Mouse (Mus musculus) intestine, postnatal 0 days (tissue): ENCODE data around the gene Tysnd1. TPM values are rescaled to one million over a fixed set of nuclear protein-coding genes. Genes with fewer than 3 reads are reported as not detected.

Source experiments
- ATAC-seq: fragments of 200-750 bp; cut with Nextera tagmentation; 2 replicates; pipeline ENCODE4 v1.8.0; 2017; ENCODE audit warnings: mild to moderate bottlenecking, moderate TSS enrichment, moderate library complexity
- H3K27ac ChIP-seq: fragments of 300-500 bp; sonication (generic); 2 replicates; pipeline ENCODE4 v1.5.1; 2014; ENCODE audit warnings: mild to moderate bottlenecking, low read depth, low read length, moderate library complexity
- H3K27me3 ChIP-seq: fragments of 300-500 bp; sonication (generic); replicated peaks from 2 replicates; pipeline ENCODE4 v1.6.1; 2014; ENCODE audit warnings: low read length, mixed read lengths; ENCODE audit not compliant: control insufficient read depth, insufficient read depth
- H3K36me3 ChIP-seq: fragments of 300-500 bp; sonication (generic); 2 replicates; pipeline ENCODE4 v1.6.1; 2014; ENCODE audit warnings: mild to moderate bottlenecking, moderate library complexity; ENCODE audit not compliant: control insufficient read depth, insufficient read depth
- H3K4me1 ChIP-seq: fragments of 300-500 bp; sonication (generic); replicated peaks from 2 replicates; pipeline ENCODE4 v1.6.1; 2014; ENCODE audit warnings: antibody characterized with exemption, low read length, mixed read lengths; ENCODE audit not compliant: control insufficient read depth, insufficient read depth
- H3K4me2 ChIP-seq: fragments of 300-500 bp; sonication (generic); replicated peaks from 2 replicates; pipeline ENCODE4 v1.6.1; 2014; ENCODE audit warnings: low read depth, mild to moderate bottlenecking, moderate library complexity
- H3K4me3 ChIP-seq: fragments of 300-500 bp; sonication (generic); 2 replicates; pipeline ENCODE4 v1.5.1; 2014; ENCODE audit warnings: low read depth, low read length
- H3K9ac ChIP-seq: fragments of 300-500 bp; sonication (generic); 2 replicates; pipeline ENCODE4 v1.6.1; 2014; ENCODE audit warnings: mild to moderate bottlenecking, low read depth, low read length
- H3K9me3 ChIP-seq: fragments of 300-500 bp; sonication (generic); 2 replicates; pipeline ENCODE4 v1.6.1; 2016; ENCODE audit warnings: mixed run types; ENCODE audit not compliant: control insufficient read depth
- CTCF ChIP-seq: sonication (generic); IDR thresholded peaks from 2 replicates; pipeline ENCODE4 v1.5.1; 2016; ENCODE audit warnings: low read depth, mild to moderate bottlenecking, control low read depth, antibody characterized with exemption, moderate library complexity
- WGBS: fragments of 180-500 bp; shearing (Covaris S2); extraction: QIAGEN DNeasy Blood & Tissue Kit; methylation state at CpG from one replicate; pipeline ENCODE4 v1.1.7; 2014; 5-methylcytosine and 5-hydroxymethylcytosine counted together
- polyA plus RNA-seq: library from polyadenylated mRNA; unstranded; fragments of >200 nt; fragmentation: Nextera tagmentation; extraction: Ambion mirVana; gene quantifications from 2 replicates; pipeline ENCODE4 v1.2.1, GENCODE M21; 2015

Gene Tysnd1
- polyA plus RNA-seq, 1 experiment from 2014 or later = 22.2 TPM

DNA sequence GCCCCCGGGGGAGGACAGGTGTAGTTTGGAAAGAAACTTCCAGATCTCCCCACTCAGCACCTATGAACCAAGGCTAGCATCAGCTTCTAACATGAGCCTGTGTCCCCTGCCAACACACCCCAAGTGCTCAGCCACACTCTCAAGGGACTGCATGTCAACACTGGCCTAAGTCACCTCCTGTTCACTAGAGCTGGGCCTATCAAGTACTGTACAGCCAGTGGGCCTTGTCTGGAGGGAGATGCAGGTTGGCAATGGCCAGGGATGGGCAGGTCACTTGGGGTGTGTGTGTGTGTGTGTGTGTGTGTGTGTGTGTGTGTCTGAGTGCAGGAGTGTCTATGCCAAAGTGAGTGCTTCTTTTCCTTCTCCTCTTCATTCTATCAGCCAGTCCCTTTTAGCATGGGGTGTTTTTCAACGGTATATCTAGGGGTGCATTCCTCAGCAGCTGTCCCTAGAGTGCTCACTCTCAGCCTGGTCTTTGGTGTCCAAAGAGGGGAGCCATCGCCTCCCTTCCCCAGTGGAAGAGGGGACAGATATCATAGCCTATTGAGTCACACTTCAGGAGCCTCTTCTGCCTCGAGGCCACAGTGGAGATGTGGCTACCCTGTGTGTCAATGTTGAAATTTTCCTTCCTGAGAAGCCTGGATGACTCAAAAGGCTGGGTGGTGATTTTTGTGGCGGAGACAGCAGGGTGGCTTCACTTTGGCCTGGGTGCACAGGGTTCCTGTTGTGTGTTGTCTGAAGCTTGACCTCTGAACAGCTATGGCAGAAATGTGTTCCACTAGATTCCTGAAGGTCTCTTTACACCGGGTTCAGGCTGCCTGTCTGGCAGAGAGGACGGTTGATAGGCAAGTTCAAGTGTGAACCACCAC, 20.9 kb downstream of the Tysnd1 start:
- Histone ChIP-seq H3K27ac (no peak overlapping the region), H3K4me3 (peak overlapping the region; percentile 68), H3K9me3 (no peaks in the 10 kb centered on the region), H3K27me3 (no peaks in the 10 kb centered on the region), H3K4me1 (peaks cover 6% of the 10 kb centered on the region; the same call in 1 of the 2 replicates), H3K9ac (no peak overlapping the region), H3K36me3 (no peaks in the 10 kb centered on the region), H3K4me2 (peak overlapping the region; percentile 88)
- no peak for TF ChIP-seq CTCF
- no peak for ATAC-seq
- 70% methylated on average over 7 of the region's 7 CpGs for WGBS

DNA sequence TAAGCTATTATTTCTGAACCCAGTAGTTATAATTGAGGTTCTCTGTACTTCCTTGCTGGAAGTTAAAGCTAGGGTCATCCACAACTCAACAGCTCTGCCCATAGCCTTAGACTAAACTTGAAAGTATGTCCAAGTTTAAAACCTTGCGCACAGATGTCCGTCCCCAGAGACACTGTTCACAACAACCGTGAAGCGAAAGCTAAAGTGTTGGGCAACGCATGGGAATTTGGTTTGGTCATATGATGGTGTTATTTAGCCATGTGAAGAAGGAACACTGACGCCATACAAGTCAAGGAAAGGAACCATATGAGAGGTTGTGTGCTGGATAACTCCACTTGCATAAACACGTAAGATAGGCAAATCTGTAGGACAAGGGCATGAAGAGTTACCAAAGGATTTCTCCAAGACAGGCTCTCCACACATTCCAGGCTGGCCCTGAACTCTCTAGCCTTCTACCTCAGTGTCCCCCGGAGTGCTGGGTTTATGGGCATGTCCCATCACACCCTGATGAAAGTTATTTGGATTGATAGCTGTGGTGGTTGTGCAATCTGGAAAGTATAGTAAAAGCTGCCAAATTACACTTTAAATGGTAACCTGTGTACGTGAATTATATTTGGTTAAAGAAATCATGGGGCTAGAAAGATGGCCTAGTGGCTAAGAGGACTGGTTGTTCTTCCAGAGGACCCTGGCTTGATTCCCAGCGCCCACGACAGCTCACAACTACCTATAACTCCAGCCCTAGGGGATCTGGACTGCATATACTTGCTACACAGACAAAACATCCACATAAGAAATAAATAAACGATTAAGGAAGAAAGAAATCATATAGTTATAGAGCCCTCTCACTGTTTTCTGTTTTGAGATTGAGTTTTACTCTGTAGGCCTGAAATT, 22.3 kb downstream of the Tysnd1 start:
- no peaks in the 10 kb centered on the region for H3K36me3 ChIP-seq
- no peak overlapping the region for H3K4me3 ChIP-seq
- H3K4me2 ChIP-seq = no peak overlapping the region
- no peaks in the 10 kb centered on the region for H3K9me3 ChIP-seq
- WGBS = 89% methylated on average over 12 of the region's 12 CpGs
- H3K27me3 ChIP-seq = no peaks in the 10 kb centered on the region
- ATAC-seq = no peak
- peaks cover 6% of the 10 kb centered on the region; the same call in 1 of the 2 replicates for H3K4me1 ChIP-seq
- H3K27ac ChIP-seq = no peak overlapping the region
- H3K9ac ChIP-seq = no peak overlapping the region
- TF ChIP-seq CTCF = no peak

DNA sequence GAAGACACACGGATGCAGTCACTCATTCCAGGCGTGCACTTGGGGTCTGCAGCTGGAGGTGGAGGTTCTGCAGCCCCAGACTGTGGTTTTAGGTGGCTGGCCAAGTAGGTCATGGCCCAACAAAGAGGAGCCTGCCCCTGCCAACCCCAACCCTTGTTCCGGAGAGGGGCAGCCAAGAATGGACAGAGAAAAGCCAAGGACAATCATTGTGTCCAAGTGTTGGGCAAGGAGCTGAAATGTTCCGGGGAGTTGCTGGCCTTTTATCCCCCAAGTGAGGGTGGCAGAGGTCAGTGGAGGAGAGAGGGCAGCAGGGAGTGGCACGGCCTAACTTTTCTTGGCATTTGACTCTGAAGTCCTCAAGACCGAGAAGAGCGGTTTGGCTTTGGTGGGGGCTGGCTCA, 25.0 kb downstream of the Tysnd1 start:
- Histone ChIP-seq H3K9me3 (no peaks in the 10 kb centered on the region), H3K4me2 (no peak overlapping the region), H3K4me3 (no peak overlapping the region), H3K27ac (no peak overlapping the region), H3K4me1 (peaks cover 6% of the 10 kb centered on the region; the same call in 1 of the 2 replicates), H3K36me3 (no peaks in the 10 kb centered on the region), H3K27me3 (no peaks in the 10 kb centered on the region), H3K9ac (no peak overlapping the region)
- no peak for TF ChIP-seq CTCF
- whole genome bisulfite sequencing = 88% methylated on average over 7 of the region's 7 CpGs
- no peak for ATAC-seq

DNA sequence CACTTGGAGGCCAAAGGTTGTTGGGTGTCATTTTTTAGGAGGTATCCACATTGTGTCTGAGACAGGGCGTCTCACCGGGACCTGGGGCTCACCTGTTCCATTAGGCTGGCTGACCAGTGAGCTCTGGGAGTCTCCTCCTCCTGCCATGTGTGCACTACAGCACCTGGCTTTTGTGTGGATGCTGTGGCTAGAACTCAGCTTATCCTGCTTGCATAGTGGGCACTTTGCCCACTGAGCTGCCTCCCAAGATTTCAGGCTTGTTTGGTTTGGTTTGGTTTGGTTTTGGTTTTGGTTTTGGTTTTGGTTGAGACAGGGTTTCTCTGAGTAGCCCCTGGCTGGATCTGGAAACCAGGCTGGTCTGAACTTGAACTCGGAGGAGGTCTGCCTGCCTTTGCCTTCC, 26.9 kb downstream of the Tysnd1 start:
- 77% methylated on average over 3 of the region's 3 CpGs for WGBS
- Histone ChIP-seq H3K4me3 (no peak overlapping the region), H3K9ac (no peak overlapping the region), H3K4me1 (no peaks in the 10 kb centered on the region), H3K4me2 (no peak overlapping the region), H3K27ac (no peak overlapping the region), H3K27me3 (no peaks in the 10 kb centered on the region), H3K36me3 (peaks cover 4% of the 10 kb centered on the region; the same call in 1 of the 2 replicates), H3K9me3 (no peaks in the 10 kb centered on the region)
- ATAC-seq = no peak
- no peak for TF ChIP-seq CTCF

DNA sequence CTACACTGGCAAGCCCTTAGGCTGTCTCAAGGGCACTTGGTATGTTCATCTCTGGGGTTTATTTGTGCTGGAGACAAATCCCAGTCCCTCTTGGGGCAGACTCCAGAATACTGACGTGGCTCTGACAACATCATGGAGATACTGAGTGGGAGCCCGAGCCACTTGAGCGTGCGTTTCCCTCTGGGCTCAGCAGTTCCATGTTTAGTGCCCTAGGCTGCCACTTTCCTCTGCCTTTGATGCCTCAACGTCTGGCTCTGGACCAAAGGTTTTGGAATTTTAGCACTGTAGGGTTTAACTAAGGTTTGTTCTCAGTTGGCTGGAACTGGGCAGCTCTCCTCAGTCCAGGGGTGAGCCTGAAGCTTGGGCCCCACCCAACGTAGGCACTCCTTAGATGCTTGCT, 28.0 kb downstream of the Tysnd1 start:
- Histone ChIP-seq H3K9ac (no peak overlapping the region), H3K4me3 (no peak overlapping the region), H3K36me3 (peaks cover 11% of the 10 kb centered on the region; the same call in 1 of the 2 replicates), H3K4me2 (no peak overlapping the region), H3K4me1 (no peaks in the 10 kb centered on the region), H3K27ac (no peak overlapping the region), H3K27me3 (no peaks in the 10 kb centered on the region), H3K9me3 (no peaks in the 10 kb centered on the region)
- 64% methylated on average over 6 of the region's 6 CpGs for WGBS
- TF ChIP-seq CTCF = no peak
- ATAC-seq = no peak

DNA sequence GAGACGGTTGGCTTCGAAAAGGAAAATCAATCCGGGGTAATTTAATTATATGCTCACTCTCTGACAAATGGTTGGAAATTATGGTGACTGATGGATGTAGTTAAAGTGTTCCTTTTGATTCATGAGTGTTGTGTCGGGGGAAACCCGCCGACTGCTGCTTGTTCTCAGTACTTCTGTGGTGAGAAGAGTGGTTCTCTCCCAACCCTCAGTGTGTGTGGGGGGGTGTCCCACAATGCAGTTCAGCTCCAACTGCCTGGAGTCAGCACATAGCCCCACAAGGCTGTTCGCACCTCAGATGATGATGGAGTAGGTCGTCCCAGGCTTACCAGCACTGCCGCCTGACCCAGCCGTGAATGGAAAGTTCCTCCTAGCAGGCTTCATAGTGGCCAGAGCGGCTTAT, 33.9 kb downstream of the Tysnd1 start:
- 74% methylated on average over 11 of the region's 11 CpGs for WGBS
- peaks cover 28% of the 10 kb centered on the region; the same call in 1 of the 2 replicates for H3K36me3 ChIP-seq
- no peak for ATAC-seq
- H3K4me1 ChIP-seq = no peaks in the 10 kb centered on the region
- TF ChIP-seq CTCF = no peak
- no peak overlapping the region for H3K9ac ChIP-seq
- no peak overlapping the region for H3K27ac ChIP-seq
- no peak overlapping the region for H3K4me2 ChIP-seq
- H3K9me3 ChIP-seq = no peaks in the 10 kb centered on the region
- no peak overlapping the region for H3K4me3 ChIP-seq
- H3K27me3 ChIP-seq = no peaks in the 10 kb centered on the region
